Mouse (Mus musculus): ENCODE results near the gene Esp1. TPM values are rescaled to one million over a fixed set of nuclear protein-coding genes. Genes with fewer than 3 reads are reported as not detected.

The Esp1 gene
- not detected in 2 replicates for total RNA-seq (2015)
- total RNA-seq (2017) = not detected in 2 replicates

DNA sequence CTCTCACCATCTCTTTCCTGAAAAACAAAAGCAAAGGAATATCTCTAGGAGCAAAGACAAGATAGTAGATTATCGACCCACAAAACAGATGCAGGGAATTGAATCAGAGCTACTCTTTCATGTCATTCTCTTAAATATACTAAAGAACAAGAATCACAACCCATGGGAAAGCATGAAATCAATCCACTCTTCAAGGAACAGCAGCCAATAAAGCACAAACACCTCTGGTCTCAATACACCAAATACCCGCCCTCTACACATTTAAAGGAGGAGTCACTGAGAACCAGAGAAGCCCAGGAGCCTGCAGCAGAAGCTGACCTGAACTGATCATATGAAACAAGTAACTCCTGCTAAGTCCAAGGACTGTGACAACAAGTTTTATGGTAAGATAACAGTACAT, at the start of gene Esp1:
TSS of gene Esp1 (plus strand) at position 301 of the 400 bp plus-strand sequence.
- ATAC-seq (ENCODE audit: poor library complexity, severe bottlenecking) = no peak

DNA sequence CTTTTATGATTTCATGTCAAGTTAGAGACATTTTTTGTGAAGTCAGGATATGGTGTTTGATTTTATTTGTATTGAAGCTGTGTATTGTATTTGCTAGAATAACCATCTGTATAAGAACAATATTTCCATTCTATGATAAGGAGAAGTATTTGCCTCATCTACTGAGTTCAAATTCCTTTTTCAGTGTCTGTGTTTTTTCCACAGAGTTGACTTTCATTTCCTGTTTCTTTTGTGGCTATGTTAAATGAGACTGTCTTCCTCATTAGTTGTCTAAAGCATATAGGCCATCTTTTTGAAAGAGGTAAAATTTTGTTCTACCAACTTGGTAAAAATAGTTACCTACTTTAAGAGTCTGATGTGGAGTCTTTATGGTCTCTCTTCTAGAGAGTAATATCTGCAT, 10.6 kb upstream of the Esp1 start:
- ATAC-seq (ENCODE audit: poor library complexity, severe bottlenecking) = peak; percentile 80

GRCm38 (mm10) chr17:40717055-40717454, 9.9 kb upstream of the Esp1 start:
- 0 out of 2 replicates have a peak, but pooled peaks have one; percentile 30 for ATAC-seq (ENCODE audit: poor library complexity, severe bottlenecking)

GRCm38 (mm10) chr17:40731296-40731695, 4.4 kb downstream of the Esp1 start:
- ATAC-seq (ENCODE audit: poor library complexity, severe bottlenecking) = no peak

- no peak for ATAC-seq (ENCODE audit: poor library complexity, severe bottlenecking)
Measured at GRCm38 (mm10) chr17:40731724-40732123, 4.8 kb downstream of the Esp1 start.

DNA sequence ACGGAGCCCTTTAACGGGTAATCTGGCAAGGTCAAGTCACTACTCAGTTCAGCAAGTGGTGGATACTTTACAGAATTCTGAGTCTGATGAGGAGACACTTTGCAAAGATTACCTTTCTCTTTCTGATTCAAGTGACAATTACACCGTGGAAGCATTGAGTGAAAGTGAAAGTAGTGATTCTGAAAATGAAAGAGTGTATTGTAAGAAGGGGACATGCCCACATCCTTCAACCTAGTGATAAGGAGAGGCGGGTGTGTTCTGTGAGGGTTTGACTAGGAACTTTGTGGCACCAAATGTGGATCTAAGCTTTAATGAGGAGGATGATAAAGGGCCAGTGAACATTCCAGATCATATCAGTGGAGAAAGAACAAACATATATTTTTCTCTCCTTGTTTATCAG, 36.7 kb downstream of the Esp1 start:
- no peak for ATAC-seq (ENCODE audit: poor library complexity, severe bottlenecking)

DNA sequence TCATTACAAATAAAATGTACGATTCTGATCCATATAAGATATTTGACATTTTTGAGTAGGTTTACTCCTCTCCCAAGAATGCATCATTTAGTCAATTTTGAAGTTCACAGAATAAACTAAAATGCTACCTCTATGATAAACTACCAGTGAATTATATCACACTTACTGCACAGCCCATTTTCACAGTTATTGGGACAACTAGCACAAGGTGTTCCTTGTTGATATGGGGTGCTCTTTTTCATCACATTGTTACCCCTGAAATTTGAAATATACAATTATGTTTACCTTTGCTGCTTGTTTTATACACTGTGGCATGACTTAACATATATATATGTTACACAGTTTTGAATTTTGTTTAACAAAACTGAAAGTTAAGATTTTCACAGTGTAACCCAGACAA, 40.2 kb downstream of the Esp1 start:
- no peak for ATAC-seq (ENCODE audit: poor library complexity, severe bottlenecking)

Other genes with a start within 250 kb of the Esp1 start
- gene Esp8, start 207.1 kb upstream of the Esp1 start, total RNA-seq (2015) = not detected in 2 replicates
- not detected in 2 replicates for gene Esp8, start 207.1 kb upstream of the Esp1 start, total RNA-seq (2017)
- gene Esp6, start 165.6 kb upstream of the Esp1 start, total RNA-seq (2015) = not detected in 2 replicates
- not detected in 2 replicates for gene Esp6, start 165.6 kb upstream of the Esp1 start, total RNA-seq (2017)
- gene Esp4, start 128.5 kb upstream of the Esp1 start, total RNA-seq (2015) = not detected in 2 replicates
- not detected in 2 replicates for gene Esp4, start 128.5 kb upstream of the Esp1 start, total RNA-seq (2017)
- not detected in 2 replicates for gene Esp3, start 95.0 kb upstream of the Esp1 start, total RNA-seq (2015)
- not detected in 2 replicates for gene Esp3, start 95.0 kb upstream of the Esp1 start, total RNA-seq (2017)
- not detected in 2 replicates for gene Crisp2, start 79.9 kb downstream of the Esp1 start, total RNA-seq (2015)
- gene Crisp2, start 79.9 kb downstream of the Esp1 start, total RNA-seq (2017) = not detected in 2 replicates
- gene Rhag, start 84.0 kb downstream of the Esp1 start, total RNA-seq (2015) = 3.8 and 11.0 TPM in 2 replicates
- 2.1 and 4.1 TPM in 2 replicates for gene Rhag, start 84.0 kb downstream of the Esp1 start, total RNA-seq (2017)
- gene 9130008F23Rik, start 153.4 kb downstream of the Esp1 start, total RNA-seq (2015) = 1.7 and 2.2 TPM in 2 replicates
- gene 9130008F23Rik, start 153.4 kb downstream of the Esp1 start, total RNA-seq (2017) = 1.5 and 2.9 TPM in 2 replicates
- not detected in 2 replicates for gene Glyatl3, start 187.2 kb downstream of the Esp1 start, total RNA-seq (2015)
- gene Glyatl3, start 187.2 kb downstream of the Esp1 start, total RNA-seq (2017) = not detected in 2 replicates
- gene Mut, start 207.6 kb downstream of the Esp1 start, total RNA-seq (2015) = 9.7 and 12.3 TPM in 2 replicates
- 17.6 and 18.6 TPM in 2 replicates for gene Mut, start 207.6 kb downstream of the Esp1 start, total RNA-seq (2017)
- 36.4 and 36.6 TPM in 2 replicates for gene Cenpq, start 207.9 kb downstream of the Esp1 start, total RNA-seq (2015)
- 50.7 and 51.3 TPM in 2 replicates for gene Cenpq, start 207.9 kb downstream of the Esp1 start, total RNA-seq (2017)

All from megakaryocyte, adult 5-6 weeks (primary cell).